Mouse (Mus musculus) large intestine, adult 2 months (tissue): ENCODE data around the gene Eif3f. TPM values are rescaled to one million over a fixed set of nuclear protein-coding genes. Genes with fewer than 3 reads are reported as not detected.

ENCODE experiments used
- DNase-seq: peaks from one replicate; pipeline ENCODE4 v3.0.0-alpha.2; 2012; ENCODE audit warnings: low read depth, low spot score
- WGBS: fragments of 180-500 bp; shearing (Covaris S2); methylation state at CpG from one replicate; pipeline ENCODE4 v1.1.7; 2018; 5-methylcytosine and 5-hydroxymethylcytosine counted together
- polyA plus RNA-seq: library from polyadenylated mRNA; depleted of rRNA; stranded (reverse); fragments of >200 nt; gene quantifications from 2 replicates; pipeline ENCODE4 v1.2.3, GENCODE M21; 2012; rRNA removed

The Eif3f gene
- polyA plus RNA-seq: 126 and 162 TPM in 2 replicates

DNA sequence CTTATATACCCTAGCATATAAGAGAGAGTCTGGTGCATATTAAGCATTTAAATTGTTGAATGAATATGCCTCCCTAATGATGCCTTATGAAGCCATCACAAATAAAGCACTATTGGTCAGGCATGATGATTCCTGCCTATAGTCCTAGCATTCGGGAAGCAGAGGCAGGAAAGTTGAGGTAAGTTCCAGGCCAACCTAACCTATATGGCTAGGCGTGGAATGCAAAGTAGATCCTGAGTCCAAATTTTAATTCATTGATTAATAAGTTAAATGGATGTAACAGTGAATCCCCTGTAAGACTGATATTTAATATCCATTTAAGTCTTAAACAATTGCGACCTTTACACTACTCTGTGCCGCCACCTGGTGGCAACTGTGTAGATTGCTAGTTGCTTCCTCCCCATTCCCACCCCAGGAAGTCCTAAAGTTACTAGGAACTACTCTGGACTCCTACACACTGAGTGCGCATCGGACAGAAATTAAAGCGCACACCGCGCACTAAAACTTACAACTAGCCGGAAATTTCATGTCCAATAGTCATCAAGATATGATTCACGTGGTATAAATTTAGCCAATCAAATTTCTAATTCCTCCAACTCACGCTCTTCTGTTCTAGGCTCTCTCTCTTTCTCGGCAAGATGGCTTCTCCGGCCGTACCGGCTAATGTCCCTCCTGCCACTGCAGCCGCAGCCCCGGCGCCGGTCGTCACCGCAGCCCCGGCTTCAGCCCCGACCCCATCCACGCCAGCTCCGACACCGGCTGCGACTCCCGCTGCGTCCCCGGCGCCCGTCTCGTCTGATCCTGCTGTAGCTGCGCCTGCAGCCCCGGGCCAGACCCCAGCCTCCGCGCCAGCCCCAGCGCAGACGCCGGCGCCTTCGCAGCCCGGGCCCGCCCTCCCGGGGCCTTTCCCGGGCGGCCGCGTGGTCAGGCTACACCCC is at the start of gene Eif3f:
Gene Eif3f, plus strand, starts transcription at position 624 of the 938 bp plus-strand sequence.
- DNase-seq: peak; percentile 93
- 2% methylated on average over 50 of the region's 50 CpGs for WGBS

DNA sequence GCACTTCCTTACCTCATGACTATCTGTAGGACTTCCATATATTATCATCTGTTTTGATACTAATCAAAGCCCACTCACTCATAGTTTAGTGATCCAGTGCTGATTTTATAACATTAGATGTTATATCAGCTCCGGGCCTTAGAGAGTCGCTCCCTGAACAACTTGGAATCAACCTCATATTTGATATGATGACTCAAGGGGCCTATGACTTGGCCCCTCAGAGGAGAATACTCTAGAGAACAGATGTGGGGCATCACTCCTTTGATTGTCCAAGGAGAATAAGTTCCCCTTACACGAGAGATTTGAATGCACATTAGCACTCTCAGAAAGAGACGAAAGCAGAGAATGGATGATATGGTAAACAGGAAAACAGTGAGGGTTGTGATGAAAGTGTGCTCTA is 49.3 kb upstream of the Eif3f start, which contains the start of gene Olfr518:
Gene Olfr518, minus strand, starts transcription at position 101 of the 400 bp plus-strand sequence.
- 79% methylated on average over 4 of the region's 4 CpGs for WGBS
- no peak for DNase-seq

DNA sequence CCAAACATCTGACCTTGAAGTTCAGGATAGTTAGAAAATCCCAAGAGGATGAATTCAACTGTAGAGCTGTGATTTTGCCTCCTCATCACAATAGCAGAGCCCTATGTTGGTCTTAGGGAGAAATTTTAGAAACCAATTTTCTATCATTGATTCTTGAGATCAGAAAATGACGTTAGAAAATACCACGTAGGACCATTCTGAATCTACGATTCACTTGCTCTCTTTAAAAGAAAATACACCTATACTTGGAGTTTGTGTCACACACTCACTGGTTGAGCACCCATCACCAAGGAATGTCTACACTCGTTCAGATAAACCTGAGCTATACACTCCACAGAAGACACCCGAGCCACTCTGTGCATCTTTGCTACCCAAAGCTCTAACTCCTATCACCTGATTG is 39.9 kb upstream of the Eif3f start, which contains the start of gene Olfr519:
Gene Olfr519, minus strand, starts transcription at position 101 of the 400 bp plus-strand sequence.
- no peak for DNase-seq
- WGBS: 80% methylated on average over 5 of the region's 5 CpGs

DNA sequence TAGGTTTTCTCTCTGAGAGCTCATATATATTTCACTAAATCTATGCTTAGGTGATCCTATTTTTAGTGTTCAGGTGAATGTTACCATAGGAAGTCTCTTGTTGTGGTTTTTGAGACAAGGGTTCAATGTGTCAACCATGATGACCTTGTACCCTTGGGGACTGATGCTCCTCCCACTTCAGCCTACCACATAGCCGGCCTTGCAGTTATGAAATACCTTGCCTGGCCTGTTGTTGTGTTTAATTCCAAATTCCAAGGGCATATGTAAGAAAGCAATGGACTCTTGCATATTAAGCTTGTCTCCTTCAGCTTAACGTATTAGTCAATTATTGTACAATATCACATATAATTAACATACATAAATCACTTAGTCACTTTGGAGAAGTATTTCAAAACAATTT is 30.2 kb upstream of the Eif3f start:
- WGBS: 65% methylated on average over 2 of the region's 2 CpGs
- DNase-seq: no peak

DNA sequence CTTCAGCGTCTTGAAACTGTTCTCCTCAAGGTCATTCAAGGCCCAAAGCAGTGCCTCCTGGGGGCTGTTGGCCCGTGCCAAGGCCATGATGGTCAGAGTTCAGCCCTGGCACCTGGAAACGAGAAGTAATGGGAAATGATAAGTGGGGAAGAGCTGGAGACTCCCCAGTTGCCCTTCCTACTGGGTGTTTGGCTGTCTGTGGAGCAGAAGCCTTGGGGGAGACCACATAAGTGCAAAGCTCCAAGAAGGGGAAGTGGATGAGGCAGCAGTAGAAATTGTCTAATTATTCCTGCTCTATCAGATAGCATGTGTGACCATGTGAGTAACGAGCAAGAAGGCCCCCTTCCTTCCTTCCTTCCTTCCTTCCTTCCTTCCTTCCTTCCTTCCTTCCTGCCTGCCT is 7.2 kb upstream of the Eif3f start:
- WGBS: 63% methylated on average over 4 of the region's 4 CpGs
- DNase-seq: no peak

DNA sequence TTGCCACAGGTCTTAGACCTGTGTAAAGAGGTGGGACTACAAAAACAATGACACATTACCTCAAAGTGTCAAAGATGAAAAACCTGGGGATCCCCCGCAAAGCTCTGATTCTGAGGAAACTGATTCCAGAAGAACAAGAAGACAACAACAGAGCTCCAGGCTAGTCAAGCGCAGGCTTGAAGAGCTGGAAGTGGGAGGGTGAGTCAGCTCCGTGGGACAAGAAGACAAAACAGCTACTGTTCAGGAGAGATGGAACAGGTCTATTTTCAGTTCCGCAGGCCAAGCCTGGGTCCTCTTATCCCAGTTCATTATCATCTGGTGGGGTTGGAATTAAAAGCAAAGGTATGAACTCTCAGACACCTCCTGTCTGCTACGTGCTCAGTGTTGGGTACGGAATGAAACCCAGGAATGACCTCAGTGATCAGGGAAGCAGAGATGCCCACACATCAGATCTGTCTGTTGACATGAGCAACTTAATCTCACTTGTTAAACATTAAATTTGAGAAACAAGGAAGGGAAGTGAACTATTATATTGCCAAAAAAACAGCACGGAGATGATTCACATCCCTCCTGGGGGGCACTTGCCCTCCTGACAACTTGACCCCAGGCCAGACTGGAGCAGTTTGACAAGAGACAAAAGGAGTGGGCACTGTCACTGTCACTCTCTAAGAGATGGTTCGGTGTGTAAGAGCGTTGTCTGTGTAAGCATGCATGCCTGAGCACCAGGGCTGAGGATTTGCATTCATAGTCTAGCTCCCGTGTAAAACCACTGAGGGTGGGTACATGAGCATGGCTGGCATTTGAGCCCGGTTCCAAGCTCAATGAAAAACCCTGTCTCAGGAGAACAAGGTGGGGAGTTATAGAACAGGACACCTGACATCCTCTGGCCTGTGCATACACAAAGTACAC is 5.7 kb upstream of the Eif3f start:
- WGBS: 72% methylated on average over 11 of the region's 11 CpGs
- DNase-seq: no peak

DNA sequence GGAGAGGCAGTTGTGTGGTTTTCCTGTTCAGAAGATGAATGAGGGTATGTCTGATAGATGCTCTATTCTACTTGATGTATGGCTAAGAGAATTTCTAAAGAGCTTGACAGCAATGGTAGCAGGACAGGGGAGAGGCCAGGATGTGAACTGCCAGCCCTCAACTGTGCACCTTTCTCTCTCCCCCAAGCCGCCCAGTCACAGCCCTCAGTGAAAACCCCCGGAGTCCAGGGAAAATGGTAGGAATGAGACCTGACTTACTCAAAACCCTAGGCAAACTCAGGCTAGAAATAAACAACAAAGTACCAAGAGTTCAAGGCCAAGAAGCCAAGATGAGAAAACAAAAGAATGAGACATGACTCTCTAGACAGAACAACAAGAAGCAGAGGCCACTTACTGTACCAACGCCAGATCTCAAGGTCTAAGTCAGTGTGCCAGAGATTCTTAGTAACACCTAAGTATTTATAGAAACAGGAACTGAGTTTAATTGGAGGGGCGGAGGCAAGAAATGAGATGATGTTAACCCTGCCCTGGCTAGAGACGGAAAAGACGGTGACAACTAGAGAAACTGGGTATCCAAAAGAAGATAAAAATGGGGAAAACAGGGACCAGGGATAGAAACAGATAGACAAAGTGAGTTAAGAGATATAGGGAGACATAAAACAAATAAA is 4.4 kb upstream of the Eif3f start, which contains the start of gene Nlrp10:
Gene Nlrp10, minus strand, starts transcription at position 453 of the 668 bp plus-strand sequence.
- WGBS: 46% methylated on average over 6 of the region's 6 CpGs
- DNase-seq: peak; percentile 42

DNA sequence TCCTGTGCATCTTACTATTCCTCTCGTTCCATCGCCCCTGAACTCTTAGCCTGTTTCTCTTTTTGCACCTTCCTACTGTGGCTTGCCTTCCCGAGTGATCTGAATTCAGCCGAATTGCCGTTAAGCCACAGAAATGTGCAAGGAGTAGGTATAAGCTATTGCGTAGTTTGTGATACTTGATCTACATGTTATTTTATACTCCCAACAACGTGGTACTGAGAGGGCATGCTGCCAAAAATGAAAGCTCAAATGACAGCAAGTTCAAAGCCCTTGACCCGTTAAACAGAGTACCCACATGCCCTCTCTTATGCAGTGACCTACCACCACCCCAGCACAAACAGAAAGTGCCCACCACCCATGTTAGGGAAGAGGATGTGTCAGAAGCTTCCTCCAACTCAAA is 619 bp downstream of the Eif3f start:
- DNase-seq: no peak
- WGBS: under 1% methylated on average over 8 of the region's 8 CpGs

DNA sequence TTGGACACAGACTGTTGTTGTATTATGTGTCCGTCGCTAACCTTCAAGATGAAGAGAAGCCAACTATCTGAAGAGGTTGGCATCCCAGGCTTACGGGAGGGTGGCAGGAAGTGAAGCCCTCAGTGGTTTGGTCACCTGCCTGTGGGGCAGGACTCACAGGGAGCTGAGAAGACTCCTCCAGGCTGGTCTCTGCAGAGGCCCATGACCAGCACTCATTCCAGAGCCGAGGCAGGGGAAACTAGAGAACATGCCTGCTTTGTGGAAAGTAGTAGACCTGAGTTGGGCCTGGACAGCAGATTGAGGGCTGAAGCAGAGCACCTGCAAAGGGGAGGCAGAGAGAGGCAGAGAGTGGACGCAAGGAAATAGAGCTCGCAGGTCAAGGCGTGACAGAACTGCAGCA is 1.2 kb downstream of the Eif3f start:
- 68% methylated on average over 7 of the region's 7 CpGs for WGBS
- DNase-seq: no peak

DNA sequence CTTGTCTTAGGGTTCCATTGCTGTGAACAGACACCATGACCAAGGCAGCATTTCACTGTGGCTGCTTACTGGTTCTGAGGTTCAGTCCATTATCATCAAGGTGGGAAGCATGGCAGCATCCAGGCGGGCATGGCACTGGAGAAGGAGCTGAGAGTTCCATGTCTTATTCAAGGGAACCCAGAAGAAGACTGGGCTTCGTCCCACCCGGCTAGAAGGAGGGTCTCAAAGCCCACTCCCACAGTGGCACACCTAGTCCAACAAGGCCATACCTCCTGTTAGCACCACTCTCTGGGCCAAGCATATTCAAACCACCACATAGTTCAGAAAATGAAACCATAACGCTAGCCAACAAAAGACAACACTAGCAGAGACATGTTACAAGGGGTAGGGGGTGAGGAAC is 2.4 kb downstream of the Eif3f start:
- no peak for DNase-seq
- WGBS: 95% methylated on average over 4 of the region's 4 CpGs

DNA sequence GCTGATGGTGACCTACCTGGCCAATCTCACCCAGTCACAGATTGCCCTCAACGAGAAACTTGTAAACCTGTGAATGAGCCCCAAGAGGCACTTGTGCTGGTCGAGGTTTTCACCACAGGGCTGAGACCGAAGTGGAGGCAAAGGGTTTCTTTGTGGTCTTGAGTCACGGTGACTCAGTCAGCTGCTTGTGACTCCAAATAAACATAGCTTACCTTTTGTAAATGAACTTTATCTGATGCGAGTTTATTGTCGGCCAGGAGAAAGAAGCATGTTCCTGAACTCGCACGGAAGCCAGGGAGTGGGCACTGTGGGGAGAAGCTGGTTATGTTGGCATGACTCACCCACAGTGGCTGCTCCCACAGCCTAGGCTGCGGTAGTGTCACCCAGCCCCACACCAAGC is 7.2 kb downstream of the Eif3f start:
- WGBS: 85% methylated on average over 9 of the region's 9 CpGs
- DNase-seq: no peak

DNA sequence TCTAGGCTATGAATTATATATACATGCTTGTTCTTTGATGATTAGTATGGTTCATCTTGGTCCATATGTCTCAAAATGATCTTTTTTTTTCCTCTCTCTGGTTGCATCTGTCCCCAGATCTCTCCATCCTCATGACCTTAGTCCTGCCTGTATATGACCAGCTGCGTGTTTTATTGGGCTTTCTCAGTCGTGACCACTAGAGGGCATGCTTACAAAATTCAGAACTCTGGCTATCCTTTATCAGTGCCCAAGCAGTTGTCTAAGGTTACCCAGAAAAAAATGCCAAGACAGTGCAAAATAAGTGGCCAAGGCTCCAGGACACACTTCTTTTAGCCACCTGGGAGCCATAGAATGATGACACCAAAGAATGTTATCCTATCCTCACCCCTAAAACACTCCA is 9.8 kb downstream of the Eif3f start:
- WGBS: 4% methylated on average over 2 of the region's 2 CpGs
- no peak for DNase-seq

DNA sequence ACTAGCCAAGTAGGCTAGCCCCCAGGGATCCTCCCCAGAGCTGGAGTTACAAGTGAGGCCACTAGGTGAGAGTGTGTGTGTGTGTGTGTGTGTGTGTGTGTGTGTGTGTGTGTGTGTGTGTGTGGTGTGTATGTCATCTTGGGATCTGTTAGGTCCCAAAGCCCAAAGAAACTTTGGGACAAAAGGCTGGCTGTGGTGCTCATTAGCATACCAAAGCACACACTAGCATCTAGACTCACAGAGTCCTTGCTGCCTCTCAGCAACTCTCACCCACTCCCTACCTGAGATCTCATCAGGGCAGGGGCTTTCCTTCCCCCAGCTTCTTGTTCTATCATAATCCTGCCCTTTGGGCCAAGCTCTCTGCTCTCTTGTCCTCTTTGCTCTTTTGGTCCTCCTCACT is 14.4 kb downstream of the Eif3f start:
- no peak for DNase-seq

DNA sequence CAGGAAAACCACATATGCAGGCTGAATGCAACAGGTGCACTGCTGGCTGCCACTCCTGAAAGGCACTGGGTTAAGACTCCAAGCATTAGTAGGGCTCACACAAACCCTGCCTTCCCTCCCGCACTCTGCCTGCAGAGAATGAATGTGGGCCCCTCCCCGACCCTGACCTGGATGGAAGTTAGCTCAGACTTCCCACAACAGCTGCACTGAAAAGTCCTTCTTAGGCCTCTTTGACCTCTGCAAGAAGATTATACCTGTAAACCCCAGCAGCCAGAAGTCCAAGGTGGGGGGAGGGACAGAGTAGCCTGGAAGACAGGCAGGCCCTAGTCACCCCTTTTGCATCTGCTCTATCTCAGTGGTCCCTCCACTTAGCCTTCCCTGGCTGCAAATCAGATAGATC is 15.1 kb downstream of the Eif3f start:
- WGBS: 49% methylated on average over 2 of the region's 2 CpGs
- DNase-seq: no peak

DNA sequence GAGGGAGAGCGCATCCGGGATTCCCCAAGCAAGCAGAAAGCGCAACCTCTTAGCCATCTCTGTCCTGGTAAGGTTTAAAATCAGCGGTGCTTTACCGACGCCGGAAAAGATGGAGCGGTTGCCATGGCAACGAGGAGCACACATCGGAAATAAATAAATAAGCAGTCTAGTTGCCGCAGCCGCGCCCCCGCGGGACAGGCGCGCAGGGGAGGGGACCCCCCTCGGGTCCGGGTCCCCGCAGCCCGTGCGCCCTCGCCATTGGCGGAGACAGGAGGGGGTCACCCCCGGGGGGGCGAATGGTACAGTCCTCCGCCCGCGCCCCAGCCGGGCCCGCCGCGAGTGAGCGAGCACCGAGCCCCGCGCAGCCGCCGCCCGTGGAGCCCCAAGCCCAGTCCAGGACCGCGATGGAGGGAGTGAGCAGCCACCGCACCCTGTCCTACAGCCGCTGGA is 16.1 kb downstream of the Eif3f start, which contains the start of gene Tub:
Gene Tub, plus strand, starts transcription at position 27 of the 450 bp plus-strand sequence.
- DNase-seq: no peak
- 2% methylated on average over 44 of the region's 44 CpGs for WGBS

DNA sequence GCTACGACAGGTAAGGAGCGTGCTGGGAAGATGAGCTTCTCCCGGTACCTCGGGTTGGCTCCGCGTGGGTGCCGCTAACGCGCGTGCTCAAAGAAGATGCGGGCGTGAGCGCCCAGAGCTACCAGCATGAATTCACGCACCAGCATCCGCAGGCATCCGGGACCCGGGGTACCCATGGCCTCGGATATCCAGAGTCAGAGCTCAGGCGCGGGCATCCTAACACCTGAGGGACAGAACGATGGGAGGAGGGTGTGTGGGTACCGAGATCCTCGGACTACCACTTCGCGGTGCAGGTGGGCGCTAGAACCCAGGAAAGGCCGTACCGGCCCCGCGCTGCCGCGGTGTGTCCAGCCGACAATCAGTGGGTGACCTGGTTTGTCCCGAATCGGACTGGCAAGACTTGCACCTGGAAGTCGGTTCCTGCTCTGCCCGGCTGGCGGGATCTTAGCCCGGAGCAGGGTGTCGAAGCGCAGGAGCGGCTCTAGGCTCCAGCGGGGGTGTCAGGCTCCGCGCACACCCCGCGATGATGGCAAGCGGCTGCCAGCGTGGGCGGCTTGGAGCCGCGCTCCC is 16.6 kb downstream of the Eif3f start:
- no peak for DNase-seq
- 2% methylated on average over 52 of the region's 52 CpGs for WGBS

DNA sequence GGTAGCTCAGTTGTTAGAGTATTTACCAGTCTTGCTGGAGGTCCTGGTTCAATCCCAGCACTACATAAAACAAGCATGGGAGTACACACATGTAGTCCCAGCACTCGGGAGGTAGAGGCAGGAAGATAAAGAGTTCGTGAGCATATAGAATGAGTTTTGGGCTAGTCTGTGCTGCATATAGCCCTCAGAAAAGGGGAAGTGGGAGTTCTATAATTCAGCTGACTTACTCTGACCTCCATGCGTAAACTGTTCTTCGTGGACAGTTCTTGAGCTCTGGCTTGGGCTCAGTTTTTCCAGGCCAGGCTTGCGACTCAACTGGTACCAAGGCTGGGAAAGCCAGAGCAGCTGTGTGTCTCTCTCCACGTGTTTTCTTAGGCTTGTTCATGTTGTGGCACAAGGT is 18.6 kb downstream of the Eif3f start:
- WGBS: 71% methylated on average over 6 of the region's 6 CpGs
- no peak for DNase-seq

DNA sequence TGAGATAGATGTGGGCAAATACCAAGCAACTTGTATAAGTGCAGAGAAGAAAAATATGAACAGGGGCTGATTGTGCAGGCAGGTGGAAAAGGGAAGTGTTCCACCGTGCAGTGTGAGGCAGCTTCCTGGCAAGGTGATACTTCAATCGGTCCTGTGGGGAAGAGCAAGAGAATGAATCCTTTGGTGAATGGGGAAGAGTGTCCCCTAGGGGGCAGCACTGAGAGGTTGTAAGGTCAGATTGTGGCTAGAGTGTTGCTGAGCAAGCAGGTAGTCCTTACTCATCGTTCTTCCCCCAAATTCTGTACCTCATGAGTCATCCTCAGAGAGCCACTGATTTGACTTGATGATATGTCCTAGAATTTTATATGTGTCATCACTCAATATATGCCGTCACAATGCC is 20.0 kb downstream of the Eif3f start:
- WGBS: 46% methylated on average over 4 of the region's 4 CpGs

DNA sequence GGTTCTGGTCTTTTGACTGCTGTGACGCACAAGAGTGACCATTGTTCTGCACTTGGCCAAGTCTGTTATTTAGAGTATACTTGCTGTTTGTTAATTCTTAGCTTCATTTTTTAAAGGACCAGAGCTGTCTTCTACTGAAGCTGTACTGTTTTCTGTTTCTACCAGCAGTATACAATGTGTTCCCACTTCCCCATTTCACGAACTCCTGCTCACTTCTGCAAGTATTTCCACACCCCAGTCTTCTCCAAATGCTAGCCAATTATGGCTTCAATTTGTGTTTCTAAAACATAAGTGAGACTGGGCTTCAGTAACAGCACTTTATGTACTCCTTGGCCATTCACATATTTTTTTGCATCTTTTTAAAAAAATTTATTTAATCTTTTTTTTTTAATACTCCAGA is 23.5 kb downstream of the Eif3f start:
- 67% methylated on average over 2 of the region's 2 CpGs for WGBS
- no peak for DNase-seq

More for the DNA sequence above, 20.0 kb downstream of the Eif3f start:
- DNase-seq: no peak
